Mouse (Mus musculus) neutrophil, adult 65 days (primary cell): Measurements from ENCODE around the gene Xpo5. TPM values are rescaled to one million over a fixed set of nuclear protein-coding genes. Genes with fewer than 3 reads are reported as not detected.

Experiments
- total RNA-seq: library from RNA; stranded (reverse); gene quantifications from 2 replicates; pipeline ENCODE4 v1.2.4, GENCODE M21; 2023

Gene Xpo5
- 14.9 and 21.6 TPM in 2 replicates for total RNA-seq

DNA sequence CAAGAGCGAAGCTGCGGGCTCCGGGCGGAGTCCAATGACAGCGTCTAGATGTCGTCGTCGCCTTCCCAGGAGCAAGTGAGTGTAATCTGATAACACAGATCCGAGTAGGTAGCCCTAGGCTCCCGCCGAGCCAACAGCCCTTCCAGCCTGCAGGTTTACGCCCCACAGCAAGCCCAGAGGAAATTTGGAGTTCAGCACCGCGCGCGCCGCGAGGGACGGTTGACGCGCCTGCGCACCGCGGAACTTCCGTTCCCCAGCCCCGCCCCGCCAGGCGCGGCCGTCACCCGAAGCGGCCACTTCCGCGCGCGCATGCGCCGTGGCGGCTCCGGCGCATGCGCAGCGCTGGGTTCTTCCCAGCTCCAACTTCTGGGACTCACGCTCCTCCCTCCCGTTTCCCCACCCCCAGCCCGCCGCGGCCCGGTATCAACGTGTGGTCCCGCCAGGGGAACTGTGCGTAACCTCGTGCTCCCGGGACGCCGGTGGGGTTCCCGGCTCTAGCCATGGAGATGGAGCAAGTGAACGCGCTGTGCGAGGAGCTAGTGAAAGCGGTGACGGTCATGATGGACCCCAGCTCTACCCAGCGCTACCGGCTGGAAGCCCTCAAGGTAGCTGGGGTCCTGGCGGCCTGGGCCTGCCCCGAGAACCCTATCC, at the start of gene Xpo5, which contains the start of gene Polh:
TSS of gene Xpo5 (plus strand) at position 362 of the 651 bp plus-strand sequence.
TSS of gene Polh (minus strand) at position 225 of the 651 bp plus-strand sequence.

DNA sequence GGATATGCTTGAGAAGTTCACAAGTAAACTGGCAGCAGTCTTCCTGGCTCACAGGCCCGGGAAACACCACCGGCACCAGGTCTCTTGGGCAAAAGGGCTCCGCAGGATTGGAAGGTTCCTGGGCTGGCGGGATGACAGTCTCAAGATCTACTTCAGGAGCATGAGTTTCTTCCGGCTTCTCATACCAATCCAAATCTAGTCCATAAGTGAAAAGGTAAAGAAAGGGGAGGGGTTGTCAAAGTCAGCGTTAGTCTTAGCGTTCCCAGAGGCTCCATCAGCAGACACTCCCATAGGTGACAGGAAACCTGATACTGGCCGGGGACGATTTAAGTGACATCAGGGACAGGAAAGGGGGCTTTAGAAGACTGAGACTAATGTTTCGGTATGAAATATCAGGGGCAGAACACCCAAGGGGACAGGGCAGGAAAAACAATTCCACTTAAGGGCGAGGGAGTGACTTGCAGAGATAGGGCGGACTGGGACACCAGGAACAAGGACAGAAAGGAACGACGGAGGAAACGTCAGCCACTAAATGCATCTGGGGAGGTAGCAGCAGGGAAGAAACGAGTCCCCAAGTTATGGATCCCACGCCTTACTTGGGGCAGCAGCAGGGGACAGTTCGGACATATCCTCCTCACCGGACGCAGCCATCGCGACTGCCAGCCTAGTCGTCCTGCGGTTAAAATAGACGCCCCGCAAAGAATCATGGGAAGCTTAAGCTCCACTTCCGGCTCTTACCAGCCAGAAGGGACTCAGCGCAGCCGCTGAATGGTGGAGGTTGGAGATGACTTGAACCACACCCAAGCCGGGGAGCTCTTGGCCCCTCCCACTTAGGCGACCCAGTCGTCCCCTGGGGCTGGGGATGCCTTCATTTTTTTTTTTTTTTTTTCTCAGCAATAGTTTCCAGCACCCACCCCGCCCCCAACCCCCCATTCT, 49.5 kb upstream of the Xpo5 start, which contains the start of gene Mad2l1bp:
TSS of gene Mad2l1bp (minus strand) at position 707 of the 936 bp plus-strand sequence.

DNA sequence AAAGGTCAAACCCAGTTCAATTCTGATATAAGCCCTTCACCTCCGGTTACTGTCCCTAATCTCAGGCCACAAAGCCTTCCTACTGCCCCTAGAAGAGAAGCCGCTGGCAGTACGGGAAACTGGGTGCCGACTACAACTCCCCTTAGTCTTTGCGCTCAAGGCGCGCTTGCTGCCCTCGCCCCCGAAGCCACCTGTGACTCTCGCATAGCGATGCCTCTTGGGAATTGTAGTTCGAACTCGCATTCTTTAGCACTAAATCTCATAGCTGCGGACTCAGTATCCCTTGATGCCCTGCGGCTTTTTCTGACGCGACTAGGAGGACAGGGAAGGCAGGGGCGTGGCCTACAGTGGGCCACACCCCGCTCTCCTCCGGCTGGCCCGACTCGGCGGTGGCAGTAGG, 41.9 kb upstream of the Xpo5 start, which contains the start of gene Gtpbp2:
TSS of gene Gtpbp2 (plus strand) at position 347 of the 400 bp plus-strand sequence.

DNA sequence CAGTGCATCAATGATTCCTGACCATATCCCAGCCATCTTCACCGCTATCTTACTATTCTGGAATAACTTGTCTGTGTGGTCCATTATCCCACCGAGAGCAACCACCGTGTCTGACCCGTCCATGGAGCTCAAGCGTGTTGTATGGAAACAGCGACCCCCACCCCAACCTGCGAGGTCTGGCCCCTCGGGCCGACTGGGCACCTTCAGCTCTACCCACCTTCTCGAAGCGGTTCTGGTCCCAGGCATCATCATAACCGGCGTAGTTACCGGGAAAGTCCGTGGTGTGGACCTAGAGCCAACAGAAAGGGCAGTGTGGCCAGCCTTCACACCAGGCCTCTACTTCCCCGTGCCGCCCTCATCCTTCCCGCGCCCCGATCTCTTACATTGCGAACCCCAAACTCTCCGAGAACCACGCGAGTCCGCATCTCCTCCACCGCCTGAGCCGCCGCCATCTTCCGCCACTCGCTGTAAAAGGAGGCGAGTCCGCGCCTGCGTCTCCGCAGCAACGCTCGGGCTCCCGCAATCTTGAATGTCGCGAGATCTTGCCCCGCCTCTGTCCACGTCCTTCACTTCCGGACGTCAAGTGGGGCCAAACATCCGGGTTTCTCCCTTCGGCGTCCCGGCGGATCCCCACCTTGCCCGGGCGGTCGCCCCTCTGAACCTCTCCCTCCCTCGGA, 45.1 kb downstream of the Xpo5 start, which contains the start of the genes Polr1c and Yipf3:
TSS of gene Polr1c (minus strand) at position 543 of the 677 bp plus-strand sequence.
TSS of gene Yipf3 (plus strand) at position 569 of the 677 bp plus-strand sequence.

DNA sequence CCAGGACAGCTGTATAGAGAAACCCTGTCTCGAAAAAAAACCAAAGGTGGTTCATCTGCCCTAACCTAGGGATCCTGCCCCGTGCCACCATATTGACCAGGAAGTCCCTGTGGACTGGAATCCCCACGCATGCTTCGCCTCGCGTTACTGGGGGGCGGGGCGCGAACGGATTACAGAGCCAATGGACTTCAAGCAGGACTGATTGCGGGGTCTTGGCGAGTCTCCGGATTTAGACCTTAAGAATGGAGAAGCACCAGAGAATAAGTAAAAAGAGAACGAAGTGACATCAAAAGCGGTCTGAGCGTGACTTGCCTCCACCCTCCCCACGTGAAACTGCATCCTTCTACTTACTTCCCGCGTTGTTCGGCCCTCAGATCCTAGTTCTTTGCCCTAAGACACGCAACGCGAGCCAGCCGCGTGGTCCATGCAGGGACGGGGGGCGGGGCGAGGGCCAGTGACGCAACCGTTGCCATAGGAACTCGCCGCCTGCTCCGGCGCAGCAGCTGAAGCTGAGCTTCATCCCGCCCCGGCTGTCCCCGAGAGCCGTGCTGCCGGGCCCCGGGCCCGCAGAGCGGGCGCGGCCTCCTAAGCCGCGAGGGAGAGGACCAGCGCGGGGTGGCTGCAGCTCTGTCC, 51.0 kb downstream of the Xpo5 start, which contains the start of gene Lrrc73:
TSS of gene Lrrc73 (plus strand) at position 80 of the 633 bp plus-strand sequence.

DNA sequence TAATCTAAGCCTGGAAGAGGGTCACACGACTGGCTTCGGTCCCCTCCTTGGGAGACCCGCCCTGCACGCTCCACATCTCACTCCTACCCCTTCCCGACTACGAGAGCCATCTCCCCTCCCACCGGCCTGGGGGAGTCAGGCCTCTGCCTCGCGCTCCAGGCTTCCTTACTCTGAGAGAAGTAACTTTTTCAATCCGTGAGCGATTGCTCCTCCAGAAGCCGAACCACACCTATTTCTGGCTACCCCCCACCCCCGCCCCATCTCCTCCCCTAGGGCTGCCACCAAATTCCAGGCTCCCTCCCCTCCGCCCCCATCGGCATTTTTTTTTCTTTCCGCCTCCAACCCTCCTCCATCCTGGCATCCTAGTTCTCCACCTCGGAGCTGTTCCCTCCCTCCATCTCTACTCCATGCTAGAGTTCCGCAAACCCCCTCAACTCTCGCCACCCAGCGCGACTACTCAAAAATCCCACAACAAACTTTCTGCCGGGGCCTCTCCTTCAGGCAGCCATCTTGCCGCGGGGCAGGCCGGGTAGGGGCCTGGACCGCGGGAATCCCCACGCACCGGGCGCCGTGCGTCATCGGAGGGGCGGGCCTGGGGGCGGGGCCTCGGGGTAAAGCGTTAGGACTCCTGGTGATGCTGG, 80.0 kb downstream of the Xpo5 start, which contains the start of gene Tjap1:
TSS of gene Tjap1 (minus strand) at position 544 of the 641 bp plus-strand sequence.

Other genes starting within 250 kb of the Xpo5 start
- 46.3 and 53.6 TPM in 2 replicates for gene Vegfa, start 170.4 kb upstream of the Xpo5 start, total RNA-seq
- 24.0 and 33.8 TPM in 2 replicates for gene Mrps18a, start 91.8 kb upstream of the Xpo5 start, total RNA-seq
- gene Rsph9, start 58.6 kb upstream of the Xpo5 start, total RNA-seq, result 1.5 TPM in 2 replicates
- 22.6 and 23.5 TPM in 2 replicates for gene Mad2l1bp, start 49.2 kb upstream of the Xpo5 start, total RNA-seq
- gene Gtpbp2, start 41.8 kb upstream of the Xpo5 start, total RNA-seq, result 97.3 and 128 TPM in 2 replicates
- 10.5 and 11.8 TPM in 2 replicates for gene Polh, start 137 bp upstream of the Xpo5 start, total RNA-seq
- 20.9 and 22.5 TPM in 2 replicates for gene Polr1c, start 45.3 kb downstream of the Xpo5 start, total RNA-seq
- gene Yipf3, start 45.3 kb downstream of the Xpo5 start, total RNA-seq, result 101 and 104 TPM in 2 replicates
- 1.2 and 1.4 TPM in 2 replicates for gene Lrrc73, start 50.7 kb downstream of the Xpo5 start, total RNA-seq
- 31.0 and 49.7 TPM in 2 replicates for gene Tjap1, start 80.2 kb downstream of the Xpo5 start, total RNA-seq
- not detected in 2 replicates for gene Dlk2, start 94.6 kb downstream of the Xpo5 start, total RNA-seq
- 6.1 and 6.7 TPM in 2 replicates for gene Abcc10, start 125.6 kb downstream of the Xpo5 start, total RNA-seq
- 1.8 and 7.0 TPM in 2 replicates for gene Zfp318, start 180.9 kb downstream of the Xpo5 start, total RNA-seq
- gene Crip3, start 226.1 kb downstream of the Xpo5 start, total RNA-seq, result not detected in 2 replicates
- not detected in 2 replicates for gene Slc22a7, start 235.7 kb downstream of the Xpo5 start, total RNA-seq